Mouse (Mus musculus): ENCODE results near the gene Serp1.

Serp1 gene

DNA sequence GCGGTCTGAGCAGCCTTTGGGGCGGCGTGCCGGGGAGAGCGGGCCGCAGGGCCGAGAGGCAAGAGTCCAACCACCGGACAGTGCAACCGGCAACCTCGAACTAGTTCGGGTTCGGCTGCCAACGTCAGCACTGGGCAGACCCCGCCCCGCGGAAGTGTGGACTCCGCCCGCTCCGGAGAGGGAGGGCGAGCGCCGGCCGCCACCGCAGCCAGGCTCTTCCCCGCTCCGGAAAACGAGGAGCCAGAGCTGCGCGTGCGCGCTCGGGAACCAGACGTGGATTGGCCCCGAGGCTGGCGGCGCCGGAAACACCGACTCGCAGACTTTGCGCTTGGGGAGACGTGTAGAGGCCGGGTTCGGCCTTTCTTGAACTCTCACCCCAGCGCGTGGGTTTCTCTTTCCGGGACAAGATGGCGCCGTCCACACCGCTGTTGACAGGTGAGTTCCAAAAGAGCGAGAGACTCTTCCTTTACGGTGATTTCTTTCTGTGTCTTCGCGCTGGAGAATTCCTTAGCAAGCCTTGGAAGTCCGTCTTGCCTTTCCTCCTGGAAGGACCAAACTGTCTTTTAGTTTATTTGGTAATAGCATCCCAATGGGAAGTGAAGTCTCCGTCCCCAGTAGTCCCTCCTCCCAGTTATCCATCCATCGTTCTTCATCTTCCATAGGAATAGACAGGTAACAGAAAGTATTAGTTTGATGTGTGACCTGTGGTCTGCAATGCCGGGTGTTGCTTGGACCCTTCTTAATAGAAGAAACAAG lies at the start of gene Serp1, which contains the start of gene Eif2a:
Gene Serp1, minus strand, starts transcription at position 241 of the 756 bp plus-strand sequence.
Gene Eif2a, plus strand, starts transcription at position 170 of the 756 bp plus-strand sequence.
- TF ChIP-seq GATA4 (IDR thresholded peaks at IDR 0.05; ENCODE audit: insufficient replicate concordance, low read length): peak; percentile 29; the same call in 1 of the 2 replicates

DNA sequence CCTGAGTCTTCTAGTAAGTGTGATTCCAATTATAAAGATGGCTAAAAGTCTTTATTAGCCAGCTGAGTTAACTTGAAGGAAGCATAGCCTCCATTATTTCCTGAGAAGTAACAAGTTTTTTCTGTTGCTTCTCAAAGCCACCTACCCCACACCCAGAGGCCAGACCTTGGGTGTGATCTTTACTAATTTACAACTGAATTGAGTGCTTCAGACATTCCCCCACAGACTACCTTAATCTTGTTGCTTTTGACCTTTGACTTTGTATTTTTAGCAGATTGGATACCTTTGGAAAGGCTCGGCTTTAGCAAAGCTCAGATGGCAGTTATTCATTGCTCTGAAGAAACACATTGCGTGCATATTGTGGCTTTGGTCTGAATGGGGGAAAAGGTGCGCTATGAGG lies 45.1 kb upstream of the Serp1 start:
- no peak for TF ChIP-seq GATA4 (IDR thresholded peaks at IDR 0.05; ENCODE audit: insufficient replicate concordance, low read length)

DNA sequence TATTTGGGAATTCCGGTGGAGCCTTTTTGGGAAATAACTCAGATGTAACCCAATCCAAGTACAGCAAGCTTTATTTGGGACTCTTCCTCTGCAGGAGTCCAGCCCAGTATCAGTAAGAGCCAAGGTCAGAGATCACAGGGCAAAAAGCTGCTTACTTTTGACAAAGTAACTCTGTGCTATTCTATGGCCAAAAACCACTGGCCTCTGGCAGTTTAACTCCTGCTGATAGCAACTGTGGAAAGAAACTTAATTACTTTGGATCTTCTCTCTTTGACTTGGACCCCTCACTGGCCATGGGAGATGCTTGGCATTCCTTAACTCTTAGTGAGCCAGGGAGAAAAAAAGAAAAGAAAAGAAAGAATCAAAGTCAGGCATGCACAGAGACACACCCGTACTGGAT lies 35.7 kb upstream of the Serp1 start:
- peak; percentile 46; the same call in 1 of the 2 replicates for TF ChIP-seq GATA4 (IDR thresholded peaks at IDR 0.05; ENCODE audit: insufficient replicate concordance, low read length)

DNA sequence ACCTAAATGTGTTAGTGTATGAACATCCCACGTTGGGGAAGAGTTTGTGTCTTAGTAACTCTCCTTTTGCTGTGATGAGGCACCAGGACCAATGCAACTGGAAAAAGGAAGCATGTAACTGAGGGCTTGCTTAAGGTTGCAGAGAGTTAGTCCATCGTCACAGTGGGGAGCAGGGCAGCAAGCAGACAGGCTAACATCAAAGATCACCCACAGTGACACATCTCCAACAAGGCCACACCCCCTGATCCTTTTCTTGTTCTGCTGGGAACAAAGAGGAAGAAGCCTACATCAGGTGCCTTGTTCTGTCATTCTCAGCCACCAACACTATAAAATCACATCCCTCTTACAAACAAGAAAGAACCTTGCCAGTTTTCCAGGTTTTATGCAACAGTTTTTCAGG lies 34.2 kb upstream of the Serp1 start:
- no peak for TF ChIP-seq GATA4 (IDR thresholded peaks at IDR 0.05; ENCODE audit: insufficient replicate concordance, low read length)

DNA sequence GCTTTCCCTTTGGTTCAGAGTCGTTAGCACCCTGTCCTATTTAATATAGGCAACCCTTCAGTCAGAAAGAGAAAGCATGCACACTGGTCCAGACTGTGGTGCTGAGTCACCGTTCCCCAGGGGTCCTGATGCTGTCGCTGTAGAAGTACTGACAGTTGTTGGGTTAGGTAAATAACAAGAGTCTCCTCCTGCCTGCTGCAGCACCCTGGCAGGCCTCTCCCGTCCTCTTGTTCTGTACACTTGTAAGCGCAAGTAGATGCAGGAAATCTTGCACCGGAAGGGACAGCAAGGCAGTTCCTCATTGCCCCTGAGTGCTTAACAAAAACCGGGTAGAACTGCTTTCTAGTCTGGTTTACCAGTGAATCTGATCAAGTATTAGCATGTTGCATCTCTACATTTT lies 31.0 kb upstream of the Serp1 start:
- no peak for TF ChIP-seq GATA4 (IDR thresholded peaks at IDR 0.05; ENCODE audit: insufficient replicate concordance, low read length)

DNA sequence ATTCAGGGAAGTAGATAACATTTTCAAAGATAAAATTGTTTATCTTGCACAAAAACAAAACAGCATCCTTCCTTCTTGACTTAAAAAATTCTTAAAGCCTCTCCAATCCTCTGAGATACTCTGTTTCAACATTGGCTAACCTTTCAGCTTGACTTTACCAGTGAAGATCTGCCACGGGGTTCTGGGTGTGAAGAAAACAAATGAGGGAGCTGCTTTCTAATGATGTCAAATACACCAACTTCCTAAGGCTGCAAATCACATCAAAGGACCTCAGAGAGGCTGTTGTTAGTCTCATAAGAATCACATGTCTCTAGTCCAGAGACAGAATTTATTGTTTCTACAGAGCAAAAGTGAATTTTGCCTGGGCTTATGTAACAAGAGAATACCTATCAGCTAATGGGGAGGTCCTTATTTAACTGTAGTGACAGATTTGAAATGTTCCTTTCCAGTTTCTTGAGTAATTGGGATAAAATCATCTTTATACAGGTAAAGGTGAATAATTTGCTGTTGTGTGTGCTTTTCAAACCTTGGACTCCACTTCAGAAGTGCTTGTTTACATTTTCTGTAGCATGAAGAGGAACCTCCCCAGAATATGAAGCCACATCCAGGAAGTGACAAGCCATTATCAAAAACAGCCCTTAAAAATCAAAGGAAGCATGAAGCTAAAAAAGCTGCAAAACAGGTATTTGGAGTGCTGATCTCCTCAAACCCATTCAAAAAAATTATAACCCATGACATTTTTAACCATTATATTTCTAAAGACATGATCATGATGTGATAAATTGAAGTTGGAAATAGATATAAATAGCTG lies 26.5 kb upstream of the Serp1 start:
- no peak for TF ChIP-seq GATA4 (IDR thresholded peaks at IDR 0.05; ENCODE audit: insufficient replicate concordance, low read length)

DNA sequence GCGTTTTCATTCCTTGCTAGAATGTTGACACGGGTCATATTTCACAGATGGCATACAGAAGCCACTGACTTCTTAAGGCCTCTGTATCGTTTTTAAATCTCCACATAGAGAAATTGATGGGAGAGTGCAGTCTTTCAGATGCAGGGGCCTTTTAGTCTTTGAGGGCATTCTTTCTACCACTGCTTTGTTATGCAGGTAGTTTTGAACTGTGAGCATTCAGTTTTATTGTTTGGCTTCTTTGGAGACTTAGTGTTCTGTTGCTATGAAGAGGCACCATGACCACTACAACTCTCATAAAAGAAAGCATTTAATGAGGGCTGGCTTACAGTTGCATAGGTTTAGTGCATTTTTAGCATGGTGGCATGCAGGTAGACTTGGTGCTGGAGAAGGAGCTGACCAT lies 10.9 kb upstream of the Serp1 start:
- TF ChIP-seq GATA4 (IDR thresholded peaks at IDR 0.05; ENCODE audit: insufficient replicate concordance, low read length): no peak

DNA sequence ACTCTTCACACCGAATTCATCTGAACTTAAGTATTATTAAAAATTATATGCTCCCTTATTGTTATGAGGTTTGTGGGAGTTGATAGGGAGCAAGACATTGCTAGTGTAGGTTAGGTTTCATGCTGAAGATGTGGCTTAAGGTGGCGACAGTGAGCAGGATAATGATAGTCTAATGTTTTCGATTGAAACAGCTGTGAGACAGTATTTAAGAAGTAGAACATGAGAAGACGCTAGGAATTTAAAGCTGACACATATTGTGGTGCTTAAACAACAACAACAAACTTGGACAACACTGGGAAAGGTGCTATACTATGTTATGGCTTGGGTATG lies 681 bp upstream of the Serp1 start:
- no peak for TF ChIP-seq GATA4 (IDR thresholded peaks at IDR 0.05; ENCODE audit: insufficient replicate concordance, low read length)

DNA sequence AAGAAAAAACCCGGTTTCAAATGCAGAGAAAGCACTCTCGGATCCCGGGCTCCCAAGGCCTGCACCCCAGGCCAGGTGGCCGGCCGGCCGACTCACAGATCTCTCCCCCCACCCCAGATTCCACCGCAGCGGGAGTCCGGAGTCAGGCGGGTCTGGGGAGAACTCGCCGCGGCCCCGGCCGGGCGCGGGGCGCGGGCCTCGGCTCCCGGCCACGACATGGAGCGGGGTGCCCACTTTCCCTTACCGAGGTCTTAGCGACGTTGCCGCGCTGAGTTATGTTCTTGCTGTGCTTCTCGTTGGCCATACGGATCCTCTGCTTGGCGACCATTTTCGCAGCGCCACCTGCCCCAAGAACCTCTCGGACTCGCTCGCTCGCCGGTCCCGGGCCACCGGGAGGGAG lies 526 bp downstream of the Serp1 start:
- no peak for TF ChIP-seq GATA4 (IDR thresholded peaks at IDR 0.05; ENCODE audit: insufficient replicate concordance, low read length)

DNA sequence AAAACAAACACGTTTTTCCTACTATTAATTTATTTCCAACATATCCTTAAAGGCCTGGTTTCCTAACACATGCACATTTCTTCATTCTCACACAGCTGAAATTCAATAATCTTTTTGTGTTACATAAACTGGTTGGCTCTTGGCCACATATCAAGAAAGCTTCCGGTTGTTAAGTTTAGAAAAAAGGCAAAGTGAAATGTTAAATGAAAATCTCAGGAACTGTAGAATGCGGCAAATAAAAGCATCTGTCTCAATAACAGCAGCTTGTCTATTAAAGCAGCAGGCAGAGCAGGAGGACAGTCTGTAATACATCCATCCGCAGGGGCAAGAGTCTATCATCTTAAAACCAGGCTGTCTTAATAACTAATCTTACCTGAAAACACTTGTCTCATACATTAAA lies 1.4 kb downstream of the Serp1 start:
- TF ChIP-seq GATA4 (IDR thresholded peaks at IDR 0.05; ENCODE audit: insufficient replicate concordance, low read length): no peak

DNA sequence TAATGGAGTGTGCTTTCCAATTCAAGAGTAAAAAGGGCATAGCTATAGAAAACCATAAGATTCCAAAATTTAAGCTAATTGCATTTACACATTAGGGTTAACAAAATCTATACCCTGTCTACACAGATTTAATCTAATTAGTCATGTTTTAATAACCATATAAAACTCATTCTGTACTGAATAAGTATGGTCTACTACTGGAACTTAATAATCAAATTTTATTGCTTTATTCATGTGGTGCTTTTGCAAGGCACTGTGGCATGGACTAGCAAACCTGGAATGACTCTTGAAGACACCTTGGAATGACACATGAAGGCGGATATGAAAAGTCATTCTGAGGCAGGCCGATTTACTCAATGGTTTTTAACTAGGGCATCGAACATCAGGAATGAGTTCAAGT lies 2.3 kb downstream of the Serp1 start:
- no peak for TF ChIP-seq GATA4 (IDR thresholded peaks at IDR 0.05; ENCODE audit: insufficient replicate concordance, low read length)

DNA sequence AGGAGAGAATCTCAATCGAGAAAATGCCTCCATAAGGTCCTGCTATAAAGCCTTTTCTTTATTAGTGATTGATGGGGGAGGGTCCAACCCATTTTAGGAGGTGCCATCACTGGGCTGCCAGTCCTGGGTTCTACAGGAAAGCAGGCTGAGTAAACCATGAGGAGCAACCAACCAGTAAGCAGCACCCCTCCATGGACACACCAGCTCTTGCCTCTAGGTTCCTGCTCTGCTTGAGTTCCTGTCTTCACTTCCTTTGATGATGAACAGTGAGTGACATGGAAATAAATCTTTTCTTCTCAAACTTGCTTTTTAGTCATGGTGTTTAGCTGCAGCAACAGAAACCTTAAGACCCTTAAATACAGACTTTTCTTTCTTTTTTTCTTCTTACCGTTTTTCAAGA lies 4.3 kb downstream of the Serp1 start:
- TF ChIP-seq GATA4 (IDR thresholded peaks at IDR 0.05; ENCODE audit: insufficient replicate concordance, low read length): no peak

DNA sequence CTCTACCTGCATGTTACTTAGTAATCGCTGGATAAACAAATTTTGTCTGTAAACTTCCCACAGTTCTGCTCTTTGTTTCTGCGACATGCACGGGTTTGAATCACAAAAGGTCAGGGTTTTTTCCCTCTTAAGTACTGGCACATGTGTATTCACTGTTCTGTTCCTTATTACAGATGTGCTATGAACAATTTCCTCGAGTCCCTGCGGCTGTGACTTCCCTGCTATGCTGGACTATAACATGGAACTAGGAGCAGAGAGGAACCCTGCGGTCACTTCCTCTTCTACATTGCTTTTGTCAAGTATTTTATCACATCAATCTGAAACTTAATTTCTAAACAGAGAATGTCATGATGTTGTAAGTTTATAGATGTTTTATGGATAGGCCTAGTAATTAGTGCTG lies 5.4 kb downstream of the Serp1 start:
- no peak for TF ChIP-seq GATA4 (IDR thresholded peaks at IDR 0.05; ENCODE audit: insufficient replicate concordance, low read length)

DNA sequence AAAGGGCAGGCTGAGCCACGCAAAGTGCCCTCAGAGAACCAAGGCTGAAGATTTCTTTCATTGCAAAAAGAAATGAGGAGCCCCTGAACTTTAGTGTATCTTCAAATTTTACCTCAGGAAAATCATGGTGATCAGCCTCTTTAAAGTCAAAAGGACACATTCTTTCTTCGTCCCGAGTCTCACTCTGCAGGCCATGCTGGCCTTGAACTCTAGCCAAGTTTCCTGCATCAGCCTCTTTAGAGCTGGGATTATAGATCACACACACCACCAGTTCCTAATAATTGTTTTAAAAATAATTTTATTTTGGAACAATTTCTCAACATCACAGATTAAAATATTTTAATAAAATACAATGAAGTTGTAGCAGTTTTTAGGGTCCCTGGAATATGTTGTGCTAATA lies 6.2 kb downstream of the Serp1 start:
- TF ChIP-seq GATA4 (IDR thresholded peaks at IDR 0.05; ENCODE audit: insufficient replicate concordance, low read length): no peak

DNA sequence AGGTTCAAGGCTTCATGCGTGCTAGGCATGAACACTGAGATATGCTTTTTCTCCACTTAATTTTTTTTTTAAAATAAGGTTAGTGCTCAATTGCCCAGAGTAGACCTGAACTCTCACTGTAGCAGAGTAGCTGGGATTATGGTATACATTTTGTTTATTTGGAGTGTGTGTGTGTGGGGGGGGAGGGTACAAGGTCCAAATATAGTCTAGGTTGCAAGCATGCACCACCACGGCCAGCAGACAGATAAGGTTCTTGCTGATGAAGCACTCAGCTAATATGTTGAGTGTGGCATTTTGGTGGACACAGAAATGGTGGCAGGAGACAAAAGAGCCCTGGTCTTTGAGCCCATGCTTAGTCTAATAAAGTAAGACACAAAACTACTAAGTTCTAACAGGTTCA lies 6.7 kb downstream of the Serp1 start:
- TF ChIP-seq GATA4 (IDR thresholded peaks at IDR 0.05; ENCODE audit: insufficient replicate concordance, low read length): no peak

DNA sequence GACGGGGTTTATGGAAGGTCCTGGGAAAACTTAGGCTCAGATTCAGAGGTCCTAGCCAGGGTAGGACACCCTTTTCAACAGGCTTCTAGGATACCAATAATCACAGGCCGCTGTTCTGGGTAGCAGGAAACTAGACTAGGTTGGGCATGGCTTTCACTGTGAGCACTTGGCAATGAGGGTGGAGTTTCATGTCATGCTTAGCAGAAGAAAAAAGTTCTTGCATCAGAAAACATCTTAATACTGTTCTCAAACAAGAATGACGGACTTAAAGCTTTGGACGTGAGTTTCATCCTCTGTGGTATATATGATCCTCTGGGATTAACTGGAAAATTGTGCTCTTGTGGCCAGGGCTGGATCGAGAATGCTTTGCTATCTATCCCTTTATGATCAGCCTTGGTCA lies 7.9 kb downstream of the Serp1 start:
- no peak for TF ChIP-seq GATA4 (IDR thresholded peaks at IDR 0.05; ENCODE audit: insufficient replicate concordance, low read length)
